Mouse (Mus musculus) frontal cortex, postnatal 10 days (tissue): ENCODE measurements around the gene Tmem216.

ENCODE experiments used
- DNase-seq, 2 experiments: peaks; one replicate each; pipeline ENCODE4 v3.0.0; 2022; ENCODE audit warnings: low spot score in 2 of 2, mixed read lengths in 1 of 2

The Tmem216 gene

DNA sequence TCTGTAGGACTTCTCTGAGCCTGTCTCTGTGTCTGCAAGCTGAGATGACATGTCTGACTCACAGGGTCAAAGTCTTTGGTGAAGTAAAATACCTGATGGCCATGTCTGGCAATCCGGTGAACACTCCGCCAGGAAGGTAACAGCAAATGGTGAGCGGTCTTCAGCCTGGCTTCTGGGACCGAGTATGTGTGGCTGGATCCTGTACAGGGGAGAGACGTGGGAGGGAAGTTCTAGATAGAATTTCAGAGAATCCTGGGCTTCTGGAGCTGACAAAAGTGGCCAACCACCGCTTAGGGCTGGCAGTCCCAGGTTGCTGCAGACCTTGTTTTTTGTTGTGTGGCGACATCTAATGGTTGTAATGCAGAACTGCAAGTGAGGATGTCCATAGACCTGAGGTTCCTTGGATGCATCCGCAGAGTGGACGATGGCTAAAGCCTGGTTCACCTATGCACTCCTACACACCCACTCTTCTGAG is 69.7 kb downstream of the Tmem216 start:
- DNase-seq, result peak in 1 of 2 experiments; percentile 54
